Mouse (Mus musculus) layer of hippocampus, postnatal 36 days (tissue): Measurements from ENCODE around the gene Il13ra1. TPM values are rescaled to one million over a fixed set of nuclear protein-coding genes. Genes with fewer than 3 reads are reported as not detected.

Experiments used
- DNase-seq, 2 experiments: peaks; one replicate each; pipeline ENCODE4 v3.0.0; 2022
- total RNA-seq, 2 experiments: library from RNA; stranded (reverse); gene quantifications; 2 replicates each; pipeline ENCODE4 v1.2.3; 2021

The Il13ra1 gene
- total RNA-seq, 2 experiments from 2014 or later = 3.8 to 4.1 TPM

DNA sequence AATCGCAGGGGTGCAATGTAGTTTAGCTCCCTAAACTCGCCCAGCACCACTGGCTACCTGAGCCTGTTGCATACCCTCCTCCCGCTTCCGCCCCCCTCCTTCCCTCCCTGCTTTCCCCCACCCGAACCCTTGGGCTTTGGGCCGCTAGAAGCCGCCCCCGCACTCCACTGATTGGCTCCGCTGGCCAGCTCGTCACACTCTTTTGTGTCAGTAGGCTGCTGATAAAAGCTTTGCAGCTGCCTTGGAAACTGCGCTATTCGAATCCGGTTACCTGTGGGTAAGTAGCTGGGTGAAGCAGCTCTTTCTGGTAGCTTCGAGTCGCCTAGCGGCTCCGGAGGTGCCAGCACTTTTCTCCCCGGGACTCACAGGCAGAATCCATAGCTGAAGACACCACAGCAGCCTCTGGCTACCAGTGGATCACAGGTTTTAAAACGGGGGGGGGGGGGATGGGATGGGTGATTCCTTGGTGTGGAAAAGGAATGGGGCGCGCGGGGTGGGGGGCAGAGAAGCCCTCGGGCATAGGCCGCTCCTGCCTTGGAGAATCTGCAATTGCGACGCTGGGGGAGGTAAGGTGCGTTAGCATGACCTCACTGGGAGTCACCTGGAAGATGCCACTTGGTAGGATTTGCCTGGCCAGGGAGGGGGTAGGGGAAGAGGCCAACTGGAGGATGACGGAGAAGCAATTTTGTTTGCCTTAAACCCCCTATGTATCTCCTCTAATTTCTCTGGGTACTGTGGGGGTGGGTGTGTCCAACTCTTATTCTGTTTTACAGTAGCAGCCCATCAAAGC lies 84.0 kb downstream of the Il13ra1 start, which contains the start of gene Zcchc12:
Zcchc12 (plus strand) TSS at position 169 of the 790 bp plus-strand sequence.
- DNase-seq = peak; percentile 19 to 23

DNA sequence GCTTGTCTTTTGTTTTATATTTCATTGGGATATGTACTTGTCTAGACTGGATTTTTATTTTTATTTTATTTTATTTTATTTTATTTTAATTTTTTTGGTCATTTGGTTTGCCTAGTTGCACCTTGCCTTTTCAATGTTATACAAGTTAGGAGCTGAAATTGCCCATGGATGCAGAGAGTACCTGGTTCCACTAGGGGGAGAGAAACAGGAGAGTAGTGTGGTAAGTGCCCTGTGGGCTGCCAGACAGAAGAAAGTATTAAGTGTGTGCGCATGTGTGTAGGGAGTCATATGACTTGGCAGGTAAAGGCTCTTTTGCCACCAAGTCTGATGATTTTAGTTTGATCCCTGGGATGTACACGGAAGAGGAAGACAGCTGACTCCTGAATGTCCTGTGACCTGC lies 97.6 kb downstream of the Il13ra1 start:
- no peak for DNase-seq

DNA sequence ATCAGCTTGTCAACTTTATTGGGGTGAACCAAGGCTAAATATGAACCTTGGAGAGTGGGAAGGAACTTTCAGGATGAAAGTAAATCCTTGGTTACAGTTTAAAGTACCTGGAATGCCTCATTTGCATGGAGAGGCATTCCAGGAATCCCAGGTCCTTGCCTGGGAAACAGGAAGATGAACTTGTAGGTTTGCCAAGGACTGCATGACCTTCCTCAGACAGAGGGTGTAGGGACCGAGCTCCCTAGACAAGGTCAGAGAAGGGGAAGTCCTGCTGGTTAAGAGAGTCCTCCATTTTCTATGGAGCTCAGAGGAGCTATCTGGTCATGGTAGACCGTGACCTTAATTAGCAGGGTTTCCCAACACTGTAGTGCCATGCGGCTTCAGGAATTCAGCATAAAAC lies 99.3 kb downstream of the Il13ra1 start:
- DNase-seq = no peak

Other genes starting within 250 kb of the Il13ra1 start
- gene Dock11, start 223.3 kb upstream of the Il13ra1 start, total RNA-seq = 10 to 100 TPM; 15.4 to 21.1 TPM
- 10 to 100 TPM; 43.2 to 45.9 TPM for gene Zcchc12, start 83.8 kb downstream of the Il13ra1 start, total RNA-seq
- gene Lonrf3, start 216.2 kb downstream of the Il13ra1 start, total RNA-seq = 10 to 100 TPM; 26.0 to 29.2 TPM